Mouse (Mus musculus): ENCODE data around the gene Vav3.
A peak's percentile ranks its signal among the peaks of the same experiment; 100 is the strongest.

Vav3 gene

DNA sequence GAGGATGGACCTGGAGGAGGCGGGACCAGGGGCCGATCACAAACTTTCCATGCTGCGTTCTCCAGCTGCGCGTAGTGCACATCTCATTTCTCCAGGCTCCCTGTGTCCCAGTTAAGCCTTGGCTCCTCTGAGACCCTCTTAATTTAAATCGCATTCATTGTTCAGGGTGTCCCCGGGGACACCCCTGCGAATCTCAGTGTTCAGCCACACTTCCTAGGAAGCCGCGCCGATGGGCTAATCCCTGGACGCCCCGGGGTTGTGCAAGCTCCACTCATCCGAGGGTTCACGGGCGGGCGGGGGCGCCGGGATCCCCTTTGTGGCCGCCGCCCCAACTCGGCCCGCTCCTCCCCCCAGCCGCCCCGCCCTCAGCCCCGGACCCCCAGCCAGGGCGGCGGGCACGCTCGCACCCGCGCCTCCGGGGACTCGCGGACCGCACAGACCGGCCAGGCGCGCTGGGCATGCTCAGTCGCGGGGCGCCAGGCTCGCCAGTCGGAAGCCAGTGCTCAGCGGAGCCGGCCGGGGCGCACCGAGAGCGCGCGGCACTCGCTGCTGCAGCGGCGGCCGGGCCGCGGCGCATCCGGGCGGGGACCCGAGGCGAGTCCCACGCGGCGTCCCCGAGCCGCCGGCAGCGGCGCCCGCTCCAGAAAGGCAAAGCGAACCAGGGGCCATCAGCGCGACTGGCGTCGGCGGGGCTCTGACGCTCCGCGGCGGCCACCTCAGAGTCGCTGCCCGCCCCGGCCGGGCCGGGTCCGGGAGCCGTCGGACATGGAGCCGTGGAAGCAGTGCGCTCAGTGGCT is at the start of gene Vav3:
Gene Vav3 (plus strand): TSS at position 380 of the 797 bp plus-strand sequence.
- DNase-seq: no peak

DNA sequence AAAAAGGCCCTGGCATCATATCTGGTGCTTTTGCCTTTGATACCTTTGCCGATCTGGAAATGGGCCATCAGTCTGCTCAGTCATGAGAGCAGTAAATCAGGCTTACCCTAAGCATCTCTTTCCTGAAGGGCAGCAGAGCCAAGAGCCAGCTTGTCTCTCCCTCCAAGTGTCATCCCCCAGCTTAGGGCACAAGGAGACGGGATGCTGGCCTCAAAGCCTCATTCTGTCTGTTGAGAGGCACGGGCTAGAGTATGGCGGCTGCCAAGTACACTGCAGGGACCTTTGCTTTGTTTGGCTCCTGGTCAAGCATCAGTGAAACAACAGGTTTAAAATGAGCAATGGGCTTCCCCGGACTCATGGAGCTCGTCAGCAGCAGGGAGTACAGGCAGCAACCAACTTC is 41.6 kb upstream of the Vav3 start:
- DNase-seq: no peak

DNA sequence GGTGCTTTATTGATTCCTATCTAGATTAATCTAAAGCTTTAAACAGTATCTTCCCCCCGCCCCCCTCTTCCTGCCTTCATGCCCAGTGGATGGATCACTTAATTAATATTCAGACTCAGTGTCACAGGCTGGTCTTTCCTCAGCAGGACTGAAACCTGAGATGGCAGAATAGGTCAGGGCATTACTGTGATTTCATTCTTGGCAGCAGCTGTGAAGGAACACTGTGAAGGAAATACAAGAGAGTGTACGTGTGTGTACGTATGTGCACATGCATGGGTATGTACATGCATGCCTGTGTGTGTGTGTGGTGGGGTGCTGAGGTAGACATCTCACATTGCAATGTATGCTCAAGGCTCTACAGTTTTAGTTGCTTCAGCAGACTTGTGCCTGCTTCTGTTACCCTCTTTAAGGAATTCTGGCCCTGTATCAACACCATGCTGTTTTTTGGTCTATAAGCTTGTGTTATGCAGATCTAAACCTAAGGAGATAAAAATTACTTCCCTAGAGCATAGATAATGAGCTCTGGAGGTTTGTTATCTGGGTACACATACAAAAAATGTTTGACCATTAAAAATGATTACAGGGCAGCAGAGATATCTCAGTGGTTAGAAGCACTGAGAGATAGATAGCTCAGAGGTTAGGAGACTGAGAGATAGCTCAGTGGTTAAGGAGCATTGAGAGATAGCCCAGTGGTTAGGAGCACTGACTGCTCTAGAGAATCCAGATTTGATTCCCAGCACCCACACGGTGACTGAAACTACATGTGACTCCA is 41.0 kb upstream of the Vav3 start:
- no peak for DNase-seq

DNA sequence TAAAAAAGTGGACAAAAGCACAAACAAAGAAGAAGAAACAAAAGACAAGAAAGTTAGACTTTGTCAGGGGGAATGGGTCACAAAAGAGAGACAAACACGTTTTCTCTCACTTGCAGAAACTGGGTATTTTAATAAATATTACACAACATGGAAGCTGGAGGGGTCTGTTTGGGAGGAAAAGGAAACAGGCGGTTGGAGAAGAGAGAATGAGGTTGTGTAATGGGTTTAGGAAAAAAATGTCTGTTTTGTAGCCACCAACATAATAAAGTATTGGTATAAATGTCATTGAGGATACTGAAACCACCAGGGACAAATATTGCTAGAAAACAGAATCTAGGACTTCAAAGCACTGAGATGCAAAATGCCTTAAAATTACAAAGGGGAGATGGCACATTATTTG is 38.4 kb upstream of the Vav3 start:
- no peak for DNase-seq

DNA sequence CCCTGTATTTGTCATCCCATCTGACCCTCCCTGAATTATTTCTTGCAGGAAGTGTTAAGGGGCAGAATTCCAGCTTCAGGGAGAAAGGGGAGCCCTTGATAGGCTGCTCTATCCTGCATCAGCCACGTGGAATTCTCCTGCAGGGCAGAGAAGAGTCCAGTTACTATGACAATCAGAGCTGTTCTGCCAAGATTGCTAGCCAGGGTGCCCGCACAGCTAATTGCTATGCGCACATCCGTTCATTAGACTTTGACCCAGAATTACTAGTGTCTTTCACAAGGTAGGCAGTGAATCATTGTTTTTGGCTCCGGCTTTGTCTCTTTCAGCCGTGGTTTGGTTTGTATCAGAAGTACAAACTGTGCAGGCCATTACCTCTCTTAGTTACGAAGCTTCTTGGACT is 33.0 kb upstream of the Vav3 start:
- peak; percentile 6 for DNase-seq

DNA sequence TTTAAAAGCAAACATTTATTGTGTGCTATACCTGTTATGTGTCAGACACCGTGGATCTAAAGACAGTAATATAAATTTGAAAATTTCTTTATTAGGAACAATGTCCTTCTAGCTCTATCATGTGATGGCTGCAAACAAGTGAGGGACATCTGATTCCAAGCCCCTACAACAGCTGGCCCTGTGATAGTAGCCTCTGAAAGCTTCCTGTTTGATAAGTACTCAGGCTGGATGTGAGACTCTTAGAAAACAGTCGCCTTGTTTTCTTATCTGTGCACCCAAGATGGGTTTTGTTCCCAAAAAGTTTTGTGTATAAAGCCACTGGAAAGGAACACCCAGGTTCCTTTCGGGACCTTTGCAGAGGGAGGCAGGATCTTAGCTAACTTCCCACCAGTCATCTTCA is 32.0 kb upstream of the Vav3 start:
- DNase-seq: no peak

DNA sequence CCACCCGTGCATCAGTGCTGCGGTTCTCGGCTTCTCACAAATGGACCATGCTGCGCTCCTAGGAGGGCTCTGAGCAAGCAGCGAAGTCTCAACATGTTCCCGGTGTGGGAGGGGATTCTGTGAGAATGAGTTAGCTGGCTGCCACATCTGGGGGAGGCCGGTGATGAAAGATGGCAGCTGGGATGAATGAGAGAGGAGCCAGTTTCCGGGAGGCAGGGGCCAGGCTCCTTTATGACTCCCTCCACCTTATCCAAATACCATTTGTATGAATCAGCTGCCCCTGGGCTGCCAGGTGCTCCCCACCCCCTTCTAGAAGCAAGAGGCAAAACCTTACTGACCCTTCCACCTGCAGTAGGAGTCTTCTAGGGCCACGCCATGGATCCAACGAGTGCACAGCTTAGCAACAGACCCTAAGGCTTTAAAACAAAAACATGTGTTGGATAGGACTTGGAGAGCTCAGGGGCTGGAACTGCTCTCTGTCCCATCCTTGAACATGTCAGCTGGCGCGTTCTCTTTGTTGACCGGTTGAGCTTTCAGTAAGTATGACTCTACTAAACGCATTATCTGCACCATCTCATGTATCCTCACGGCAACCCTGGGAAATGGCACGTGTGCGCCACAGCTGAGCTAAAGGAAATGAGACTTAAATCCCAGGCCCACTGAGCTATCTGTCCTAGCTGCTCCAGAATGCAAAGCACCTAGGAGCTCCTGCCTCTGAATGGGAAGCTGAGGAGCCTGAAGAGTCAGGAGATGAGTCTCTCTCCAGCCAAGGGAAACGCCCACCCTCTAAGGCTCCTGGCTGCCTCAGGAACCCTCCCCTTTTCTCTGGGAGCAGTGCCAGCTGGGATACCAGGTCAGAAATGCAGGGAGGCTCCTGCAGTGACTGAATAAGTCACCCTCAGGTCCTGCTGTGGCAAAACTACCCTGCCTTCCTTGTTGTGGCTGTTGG is 30.9 kb upstream of the Vav3 start:
- DNase-seq: no peak

DNA sequence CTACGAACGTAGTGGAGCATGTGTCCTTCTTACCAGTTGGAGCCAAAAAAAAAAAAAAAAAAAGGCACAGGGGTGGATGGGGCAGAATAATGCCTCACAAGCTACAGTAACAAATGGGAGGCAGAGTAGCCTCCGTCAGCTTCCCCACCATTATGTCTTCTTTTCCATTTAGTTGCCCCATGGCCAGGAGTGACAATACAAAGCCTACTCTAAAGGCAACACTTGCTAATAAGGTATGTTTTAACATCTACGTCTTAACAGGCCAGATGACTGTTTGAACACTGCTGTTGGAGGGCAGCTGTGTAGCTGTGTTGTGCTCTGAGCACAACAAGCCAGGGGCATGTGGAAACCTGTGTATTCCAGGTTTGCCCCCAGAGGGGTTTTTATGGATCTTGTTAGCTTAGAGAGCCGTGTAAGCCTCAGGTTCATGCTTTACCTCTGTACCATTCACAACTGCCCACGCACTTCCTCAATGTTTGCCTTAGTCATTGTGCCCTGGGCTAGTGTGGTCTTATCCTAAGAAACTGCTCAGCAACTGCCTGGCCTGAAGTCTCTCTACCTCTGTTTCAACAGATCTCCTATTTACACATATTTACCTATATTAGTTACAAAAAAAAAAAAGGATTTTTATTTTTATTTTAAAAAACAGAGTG is 29.2 kb upstream of the Vav3 start:
- DNase-seq: no peak

DNA sequence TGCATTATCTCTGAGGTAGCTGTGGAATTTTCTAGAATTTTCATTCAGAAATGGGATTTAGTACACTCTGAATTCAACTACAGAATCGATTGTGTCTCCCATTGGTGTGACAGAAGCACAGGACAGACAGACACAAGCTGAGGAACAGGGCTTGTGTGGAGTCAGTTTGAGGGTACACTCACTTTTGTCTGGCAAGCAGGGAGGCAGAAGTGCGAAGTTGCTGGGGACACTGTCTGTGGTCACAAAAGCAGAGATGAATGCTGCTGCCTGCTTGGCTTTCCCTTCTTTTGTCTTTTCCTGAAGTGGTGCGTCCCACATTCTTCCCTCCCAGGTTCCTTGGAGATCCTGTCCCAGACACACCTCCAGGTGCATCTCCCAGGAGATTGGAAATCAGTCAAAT is 28.6 kb upstream of the Vav3 start:
- no peak for DNase-seq

DNA sequence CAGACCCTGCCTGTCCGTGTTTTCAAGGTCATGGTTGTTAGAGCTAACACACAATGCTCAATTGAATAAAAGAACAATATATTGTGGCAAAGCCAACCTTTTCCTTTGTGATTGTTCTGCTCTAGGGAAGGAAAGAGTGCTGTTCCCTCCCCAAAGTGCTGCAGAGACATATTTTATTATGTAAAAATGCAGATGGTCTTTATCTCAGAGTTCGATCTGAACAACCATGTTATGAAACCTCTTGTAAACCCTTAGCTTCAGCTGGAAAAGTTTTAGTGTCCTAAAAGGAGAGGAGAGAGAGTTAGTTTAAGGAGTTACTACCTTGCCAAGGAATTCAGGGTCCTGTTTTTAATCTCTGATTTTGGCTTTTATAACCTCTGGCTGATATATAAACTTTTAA is 27.0 kb upstream of the Vav3 start:
- DNase-seq: no peak

DNA sequence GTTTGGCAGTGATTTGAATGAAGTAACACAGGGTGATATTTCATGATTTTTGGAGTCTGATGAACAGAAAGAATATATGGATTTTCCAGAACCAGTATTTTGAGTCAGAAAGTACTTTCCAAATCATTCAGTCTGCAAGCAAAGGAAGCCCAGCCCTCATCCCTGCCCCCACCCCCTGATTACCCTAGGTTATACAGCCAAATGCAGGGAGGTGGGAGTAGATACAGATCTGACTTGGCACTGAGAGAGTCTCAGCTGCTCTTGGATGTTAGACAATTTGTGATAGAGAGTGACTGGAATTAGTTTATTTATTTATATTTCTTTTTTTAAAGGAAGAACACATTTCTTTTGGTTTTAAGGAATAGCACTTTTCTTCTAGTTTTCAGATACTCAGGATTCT is 18.2 kb upstream of the Vav3 start:
- DNase-seq: no peak

DNA sequence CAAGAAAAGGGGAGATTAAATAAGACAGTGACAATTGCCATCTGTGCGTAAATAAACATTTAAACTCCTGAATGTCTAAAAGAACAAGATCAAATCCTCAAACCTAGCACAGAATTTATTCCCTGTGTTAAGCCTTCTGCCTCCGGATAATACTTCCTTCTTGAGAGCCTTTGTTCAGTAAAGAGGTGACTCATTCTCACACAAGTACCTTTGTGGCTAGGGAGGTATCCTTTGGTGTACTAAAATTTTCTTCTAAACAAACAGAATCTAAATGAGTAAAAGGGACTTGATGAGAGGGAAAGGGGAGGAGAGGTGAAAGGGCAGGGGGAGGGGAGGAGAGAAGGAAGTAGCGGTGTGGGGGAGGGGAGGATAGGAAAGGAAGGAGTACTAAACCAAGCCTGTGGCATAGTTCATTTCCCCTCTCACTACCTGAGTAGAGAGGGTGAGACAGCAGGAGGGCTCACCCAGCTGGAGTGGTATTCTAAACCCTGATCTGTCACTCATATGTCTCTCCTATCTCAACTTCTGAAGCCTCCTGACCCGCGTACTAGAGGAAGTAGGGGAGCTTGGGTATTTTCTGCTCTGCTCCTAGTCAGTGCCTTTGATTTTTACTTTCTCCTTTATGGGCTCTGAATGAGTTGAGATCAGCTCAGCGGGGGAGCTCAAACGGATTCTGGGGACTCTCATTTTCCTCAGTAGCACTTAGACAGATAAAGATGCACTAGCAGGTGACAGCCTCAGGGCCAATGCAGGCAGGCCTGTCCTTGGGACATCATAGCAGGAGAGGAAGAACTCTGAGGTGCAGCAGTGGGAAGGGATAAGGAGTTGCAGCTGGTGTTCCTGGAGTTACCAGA is 16.8 kb upstream of the Vav3 start:
- no peak for DNase-seq

DNA sequence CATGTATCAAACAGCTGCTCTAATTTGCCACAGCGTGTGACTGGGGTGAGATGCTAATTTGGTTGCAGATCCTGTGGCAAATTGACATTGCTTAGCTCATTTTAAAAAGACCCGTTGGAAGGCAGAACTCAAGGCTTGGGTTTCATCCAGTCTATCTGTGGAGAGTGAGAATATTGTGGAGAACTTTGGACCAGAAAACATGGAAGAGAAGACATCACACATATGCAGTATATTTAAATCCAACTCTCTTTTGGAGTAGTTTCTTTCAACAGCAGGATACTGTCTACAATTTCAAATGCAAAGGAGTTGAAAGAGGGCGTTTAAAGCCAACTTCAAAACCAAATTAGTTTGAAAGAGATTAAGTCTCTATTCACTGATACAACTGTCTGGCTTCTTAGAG is 13.3 kb upstream of the Vav3 start:
- DNase-seq: no peak

DNA sequence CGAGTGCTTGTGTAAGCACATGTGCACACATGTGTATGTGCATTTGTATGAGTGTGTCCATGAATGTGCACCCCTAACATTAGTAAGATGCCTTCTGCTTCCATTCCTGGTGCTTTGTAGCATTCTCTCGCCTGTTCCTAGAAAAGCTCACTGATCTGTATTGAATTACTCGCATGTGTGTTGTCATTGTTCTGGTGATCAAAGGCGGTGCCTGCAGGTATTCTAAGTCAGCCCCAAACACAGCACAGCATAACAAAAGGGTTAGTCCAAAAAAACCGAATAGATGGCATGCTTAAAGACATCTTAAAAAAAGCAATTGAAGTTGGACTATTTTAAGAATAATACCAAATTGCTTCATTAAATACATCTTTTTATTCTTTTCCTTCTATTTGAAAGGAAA is 7.7 kb upstream of the Vav3 start:
- DNase-seq: no peak

DNA sequence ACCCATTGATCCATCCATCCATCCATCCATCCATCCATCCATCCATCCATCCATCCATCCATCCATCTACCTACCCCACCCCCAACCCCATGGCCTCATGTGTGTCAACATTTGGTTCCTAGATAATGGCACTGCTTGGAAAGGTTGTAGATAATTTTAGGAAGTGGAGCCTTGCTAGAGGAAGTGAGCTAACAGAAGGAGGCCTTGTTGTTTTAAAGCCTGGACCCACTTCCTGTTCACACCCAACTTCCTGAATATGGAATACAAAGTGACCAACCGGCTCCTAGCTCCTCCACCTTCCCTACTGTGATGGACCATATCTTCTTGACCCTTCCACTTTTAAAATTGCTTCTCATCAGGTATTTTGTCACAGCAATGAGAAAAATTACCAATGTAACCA is 5.0 kb upstream of the Vav3 start:
- no peak for DNase-seq

DNA sequence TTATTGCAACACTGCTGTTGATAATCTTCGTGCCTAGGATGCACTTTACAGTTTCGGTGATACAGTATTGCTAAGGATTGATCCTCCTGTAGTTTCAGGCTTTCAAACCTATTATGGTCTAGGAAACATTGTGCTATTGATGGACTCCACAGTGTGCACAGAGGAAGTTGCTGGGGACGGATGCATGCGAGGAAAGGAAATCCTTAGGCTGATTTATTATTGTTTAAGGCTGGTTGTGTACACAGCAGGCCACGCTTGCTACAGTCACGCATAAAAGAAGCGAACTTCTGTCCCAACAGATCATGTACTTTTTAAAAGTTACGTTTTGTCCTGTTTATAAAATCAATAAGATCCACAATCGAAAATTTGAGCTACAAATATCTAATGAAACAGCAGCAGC is 1.2 kb upstream of the Vav3 start:
- DNase-seq: no peak

DNA sequence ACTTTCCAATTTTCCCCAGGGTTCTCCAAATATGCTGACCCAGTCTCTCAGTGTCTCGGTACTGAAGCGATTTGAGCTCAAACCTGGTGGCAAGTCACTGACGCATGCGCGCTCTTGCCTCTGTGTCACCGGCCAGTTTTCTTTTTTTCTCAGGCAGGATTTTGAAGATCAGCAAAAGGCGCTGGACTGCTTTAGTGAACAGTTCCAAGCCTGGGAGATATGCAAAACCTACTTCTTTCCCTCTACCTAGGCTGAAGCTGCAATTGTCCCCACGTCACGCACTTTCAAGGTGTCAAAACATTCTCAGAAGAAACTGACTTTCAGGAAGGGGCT is 546 bp upstream of the Vav3 start:
- peak; percentile 5 for DNase-seq

DNA sequence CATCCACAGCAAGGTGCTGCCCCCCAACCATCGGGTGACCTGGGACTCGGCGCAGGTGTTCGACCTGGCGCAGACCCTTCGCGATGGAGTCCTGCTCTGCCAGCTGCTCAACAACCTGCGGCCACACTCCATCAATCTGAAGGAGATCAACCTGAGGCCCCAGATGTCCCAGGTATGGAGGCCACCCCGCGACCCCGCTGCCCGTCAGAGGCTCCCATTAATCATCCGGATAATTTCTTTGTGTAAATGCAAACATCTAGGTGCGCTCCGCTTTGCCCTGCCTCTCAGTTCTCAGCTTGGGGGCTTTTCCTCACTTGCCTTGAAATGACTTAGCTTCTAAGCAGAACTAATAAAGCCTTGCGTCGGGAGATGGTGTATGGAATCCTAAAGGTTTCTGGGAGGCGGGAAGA is 623 bp downstream of the Vav3 start:
- DNase-seq: no peak

DNA sequence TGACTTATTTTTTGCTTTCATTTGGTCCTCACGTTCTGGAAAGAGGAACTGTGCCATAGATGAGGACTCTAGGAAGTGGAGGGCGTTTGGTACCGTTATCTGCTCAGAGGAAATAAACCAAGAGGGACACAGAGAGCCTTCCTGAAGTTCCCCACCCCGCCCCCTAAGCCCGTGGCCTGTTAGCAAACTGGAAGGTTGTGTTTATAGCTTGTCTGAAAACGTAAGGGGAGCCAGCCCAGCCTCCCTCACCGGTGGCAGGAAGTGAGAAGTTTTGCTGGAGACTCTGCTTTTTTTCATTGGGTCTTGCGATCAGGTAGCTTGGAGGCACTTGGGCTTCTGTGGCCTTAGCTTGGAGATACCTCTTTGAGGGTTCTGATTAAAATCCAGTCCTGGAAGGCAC is 1.2 kb downstream of the Vav3 start:
- DNase-seq: no peak

DNA sequence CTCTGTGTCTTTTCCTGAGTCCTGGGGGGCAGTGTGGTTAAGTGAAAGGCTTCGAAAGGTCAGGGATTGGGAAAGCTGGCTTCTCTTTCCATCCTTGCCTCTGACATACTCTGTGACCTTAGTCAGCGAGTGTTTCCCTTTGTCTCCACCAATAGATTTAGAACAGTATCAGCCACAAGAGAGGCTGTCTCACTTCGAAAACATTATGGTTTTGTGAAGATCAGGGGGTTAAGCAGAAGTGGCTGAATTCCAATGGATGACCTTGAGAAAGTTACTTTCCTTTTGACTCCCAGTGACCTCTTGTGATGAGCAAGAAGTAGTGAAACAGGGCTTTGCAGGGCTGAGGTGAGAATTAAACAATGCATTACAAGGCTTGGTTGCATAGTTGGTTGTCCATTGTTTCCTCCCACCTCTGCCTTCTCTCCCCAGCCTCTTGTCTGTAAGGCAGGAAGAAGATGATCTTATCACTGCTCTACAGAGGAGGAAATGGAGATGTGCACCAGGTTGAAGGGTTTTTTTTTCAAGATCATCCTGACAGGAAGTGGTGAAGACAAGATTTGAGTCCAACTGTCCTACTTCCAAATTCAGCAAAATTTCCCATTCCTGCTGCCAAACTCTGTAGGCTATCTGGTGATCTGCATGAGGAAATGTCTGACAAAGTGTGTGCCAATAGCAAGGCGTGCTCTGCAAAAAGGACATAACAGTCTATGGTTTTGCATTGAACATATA is 11.7 kb downstream of the Vav3 start:
- DNase-seq: no peak

DNA sequence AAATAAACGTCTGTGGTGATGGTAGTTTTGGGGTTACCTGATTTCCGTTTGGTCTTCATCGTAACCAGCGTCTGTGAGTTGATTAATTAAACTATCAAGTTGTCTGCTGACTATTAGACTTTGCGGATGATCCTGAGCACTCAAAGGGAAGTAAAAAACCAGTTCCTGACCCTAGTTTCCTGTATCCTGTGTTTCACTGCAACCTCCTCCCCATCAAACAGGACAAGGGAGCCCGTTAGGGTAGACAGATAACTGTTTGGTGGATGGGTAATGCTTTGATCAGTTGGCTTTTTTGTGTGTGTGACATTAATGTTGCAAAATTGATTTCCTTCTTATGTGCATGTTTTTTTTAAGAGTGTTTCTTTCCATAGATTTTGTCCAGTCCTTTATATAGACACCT is 12.2 kb downstream of the Vav3 start:
- DNase-seq: no peak
